Mouse (Mus musculus) megakaryocyte, embryonic 14.5 days (primary cell): ENCODE measurements around the gene Tgfa. TPM values are rescaled to one million over a fixed set of nuclear protein-coding genes. Genes with fewer than 3 reads are reported as not detected.

ENCODE experiments used
- H3K27me3 ChIP-seq: replicated peaks from 2 replicates; pipeline ENCODE3; 2012; ENCODE audit warnings: inconsistent platforms
- H3K36me3 ChIP-seq: replicated peaks from 2 replicates; pipeline ENCODE3; 2012; ENCODE audit warnings: low read length, inconsistent platforms, mixed read lengths
- H3K4me1 ChIP-seq: 2 replicates; pipeline ENCODE4 v1.6.1; 2012; ENCODE audit warnings: inconsistent platforms
- H3K4me3 ChIP-seq: replicated peaks from 2 replicates; pipeline ENCODE3; 2012; ENCODE audit warnings: moderate library complexity, mild to moderate bottlenecking, inconsistent platforms
- H3K9me3 ChIP-seq: 2 replicates; pipeline ENCODE4 v1.6.1; 2012; ENCODE audit warnings: inconsistent platforms
- FLI1 ChIP-seq: IDR thresholded peaks from 2 replicates; pipeline ENCODE4 v1.6.1; 2012; ENCODE audit warnings: low read length, inconsistent platforms, mixed read lengths
- GATA1 ChIP-seq: IDR thresholded peaks from 3 replicates; pipeline ENCODE4 v1.6.1; 2012; ENCODE audit warnings: mixed read lengths, low read length, inconsistent platforms, borderline replicate concordance
- polyA plus RNA-seq: library from polyadenylated mRNA; stranded (reverse); fragments of >175 nt; gene quantifications from 2 replicates; pipeline ENCODE4 v1.2.3, GENCODE M21; 2012; ENCODE audit warnings: low replicate concordance; ENCODE audit not compliant: insufficient read depth

Tgfa gene
- polyA plus RNA-seq, 1 experiment: not detected

DNA sequence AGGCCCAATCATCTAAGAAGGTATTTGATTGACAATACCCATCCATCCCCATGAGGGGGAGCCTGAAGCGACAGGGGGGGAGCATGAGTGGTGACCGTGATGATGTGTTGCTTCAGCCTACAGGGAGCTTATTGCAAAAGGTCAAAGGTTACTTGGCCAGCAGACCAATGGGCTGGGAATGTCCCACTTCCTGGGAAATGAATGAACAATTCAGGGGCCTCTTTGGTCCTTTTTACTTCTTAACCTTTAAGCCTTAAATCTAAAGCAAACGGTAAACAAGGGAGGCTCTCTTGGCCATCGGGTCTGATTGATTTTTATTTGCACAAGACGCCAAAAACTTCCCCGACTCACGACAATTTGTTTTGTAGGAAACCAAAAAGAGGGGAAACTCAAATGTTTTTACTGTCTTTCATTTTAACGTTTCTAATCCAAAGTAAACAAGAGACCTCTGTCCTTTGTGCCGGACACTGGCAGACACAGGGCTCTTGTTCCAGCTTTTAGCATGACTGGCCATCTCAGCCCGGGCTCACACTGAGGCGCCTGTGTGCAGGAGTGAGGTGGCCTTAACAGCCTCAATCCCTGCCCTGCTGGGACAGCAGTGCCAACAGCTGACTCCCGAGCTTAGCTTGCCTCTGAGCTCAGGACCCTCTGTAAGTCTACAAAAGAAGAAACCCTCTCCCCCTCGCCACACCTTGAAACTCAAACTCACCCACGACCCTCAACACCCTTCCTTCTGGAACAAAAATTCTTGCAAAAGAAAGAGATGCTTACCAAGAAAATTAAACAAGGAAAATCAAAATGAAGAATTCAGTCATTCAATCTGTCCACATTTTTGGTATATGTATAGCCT is 8.7 kb upstream of the Tgfa start:
- Histone ChIP-seq H3K27me3 (peaks cover 65% of the 10 kb centered on the region), H3K4me1 (no peaks in the 10 kb centered on the region; the same call in 1 of the 2 replicates), H3K4me3 (no peak overlapping the region), H3K36me3 (no peaks in the 10 kb centered on the region), H3K9me3 (peaks cover 5% of the 10 kb centered on the region)
- no peak for TF ChIP-seq FLI1
- no peak for TF ChIP-seq GATA1

GRCm38 (mm10) chr6:86188741-86189480 is 6.1 kb upstream of the Tgfa start:
- H3K9me3 ChIP-seq: peaks cover 7% of the 10 kb centered on the region
- peaks cover 72% of the 10 kb centered on the region for H3K27me3 ChIP-seq
- H3K4me1 ChIP-seq: no peaks in the 10 kb centered on the region
- no peak for TF ChIP-seq FLI1
- no peak for TF ChIP-seq GATA1
- no peak overlapping the region for H3K4me3 ChIP-seq
- no peaks in the 10 kb centered on the region for H3K36me3 ChIP-seq

DNA sequence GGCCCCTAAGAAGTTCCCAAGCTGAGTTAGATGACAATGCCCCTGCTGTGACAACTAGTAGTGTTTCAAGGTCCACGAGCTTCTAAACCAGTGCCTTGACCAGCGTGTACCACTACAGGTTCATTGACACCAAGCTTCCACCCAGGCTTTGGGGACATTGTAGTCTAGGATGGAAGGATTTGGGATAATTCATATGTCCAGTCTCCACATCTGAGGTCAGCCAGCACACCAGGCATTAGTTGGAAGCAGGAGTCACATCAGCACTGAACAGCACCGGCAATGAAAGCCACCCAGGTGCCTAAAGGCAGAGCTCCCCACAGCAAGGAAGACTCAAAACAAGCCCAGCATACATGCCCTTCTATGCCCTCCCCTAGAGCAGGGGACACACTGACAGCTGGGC is 4.4 kb upstream of the Tgfa start:
- H3K4me3 ChIP-seq: no peak overlapping the region
- TF ChIP-seq GATA1 (no peak), FLI1 (no peak)
- H3K9me3 ChIP-seq: peaks cover 7% of the 10 kb centered on the region
- peaks cover 74% of the 10 kb centered on the region for H3K27me3 ChIP-seq
- H3K36me3 ChIP-seq: no peaks in the 10 kb centered on the region
- H3K4me1 ChIP-seq: peaks cover 15% of the 10 kb centered on the region

DNA sequence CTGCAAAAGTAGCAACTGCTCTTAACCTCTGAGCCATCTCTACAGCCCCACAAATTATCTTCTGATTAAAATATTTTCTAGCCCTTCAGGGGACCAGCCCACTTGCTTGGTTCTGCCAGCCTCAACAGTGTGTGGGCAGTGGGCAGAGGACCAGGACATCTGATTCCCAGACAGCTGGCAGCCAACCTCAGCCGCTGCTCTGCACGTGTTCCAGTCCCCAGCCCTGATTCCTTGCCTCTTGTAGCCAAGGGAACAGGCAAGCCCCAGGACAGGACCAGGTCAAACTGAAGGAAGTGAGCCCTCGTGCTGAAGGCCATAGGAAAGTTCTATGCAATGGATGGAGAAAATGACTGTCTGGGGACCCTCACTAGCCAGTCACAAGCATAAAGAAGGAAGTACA is 2.0 kb upstream of the Tgfa start:
- H3K36me3 ChIP-seq: no peaks in the 10 kb centered on the region
- TF ChIP-seq FLI1 (no peak), GATA1 (no peak)
- peaks cover 20% of the 10 kb centered on the region for H3K4me1 ChIP-seq
- H3K4me3 ChIP-seq: no peak overlapping the region
- H3K27me3 ChIP-seq: peaks cover 87% of the 10 kb centered on the region
- peaks cover 2% of the 10 kb centered on the region; the same call in 1 of the 2 replicates for H3K9me3 ChIP-seq

DNA sequence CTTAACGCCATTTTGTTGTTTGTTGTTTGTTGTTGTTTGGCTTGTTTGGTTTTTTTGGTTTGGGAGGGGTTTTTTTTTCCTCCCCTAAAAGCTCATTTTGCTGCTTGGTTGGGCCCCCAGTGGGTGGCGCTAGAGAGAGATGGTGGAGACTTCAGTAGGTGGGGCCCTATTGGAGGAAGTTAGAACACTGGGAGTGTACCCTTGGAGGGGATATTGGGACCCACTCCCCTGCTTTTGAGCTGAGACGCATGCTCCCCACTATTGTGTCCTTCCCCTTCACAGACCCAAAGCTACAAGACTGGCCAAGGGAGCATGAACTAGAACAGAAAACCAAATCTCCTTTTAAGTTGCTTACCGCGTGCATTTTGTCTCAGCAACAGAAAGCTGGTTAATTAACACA is 1.1 kb upstream of the Tgfa start:
- TF ChIP-seq FLI1 (no peak), GATA1 (no peak)
- no peak overlapping the region for H3K4me3 ChIP-seq
- peaks cover 89% of the 10 kb centered on the region for H3K27me3 ChIP-seq
- H3K9me3 ChIP-seq: 0 out of 2 replicates have a peak, but pooled peaks cover 2% of the 10 kb centered on the region
- no peaks in the 10 kb centered on the region for H3K36me3 ChIP-seq
- H3K4me1 ChIP-seq: peaks cover 20% of the 10 kb centered on the region

GRCm38 (mm10) chr6:86196034-86196433 is 1.0 kb downstream of the Tgfa start:
- peaks cover 87% of the 10 kb centered on the region for H3K27me3 ChIP-seq
- H3K4me1 ChIP-seq: peaks cover 20% of the 10 kb centered on the region
- H3K36me3 ChIP-seq: no peaks in the 10 kb centered on the region
- H3K4me3 ChIP-seq: no peak overlapping the region
- TF ChIP-seq FLI1: no peak
- no peak for TF ChIP-seq GATA1
- 0 out of 2 replicates have a peak, but pooled peaks cover 2% of the 10 kb centered on the region for H3K9me3 ChIP-seq

- TF ChIP-seq GATA1: no peak
- no peak for TF ChIP-seq FLI1
- peaks cover 20% of the 10 kb centered on the region for H3K4me1 ChIP-seq
- H3K4me3 ChIP-seq: no peak overlapping the region
- 0 out of 2 replicates have a peak, but pooled peaks cover 2% of the 10 kb centered on the region for H3K9me3 ChIP-seq
- peaks cover 78% of the 10 kb centered on the region for H3K27me3 ChIP-seq
- H3K36me3 ChIP-seq: no peaks in the 10 kb centered on the region
Measured at GRCm38 (mm10) chr6:86197150-86197862, 2.3 kb downstream of the Tgfa start.

GRCm38 (mm10) chr6:86200934-86201333 is 5.9 kb downstream of the Tgfa start:
- peaks cover 2% of the 10 kb centered on the region; the same call in 1 of the 2 replicates for H3K4me1 ChIP-seq
- H3K4me3 ChIP-seq: no peak overlapping the region
- TF ChIP-seq GATA1 (no peak), FLI1 (no peak)
- peaks cover 52% of the 10 kb centered on the region for H3K27me3 ChIP-seq
- H3K9me3 ChIP-seq: peaks cover 12% of the 10 kb centered on the region
- H3K36me3 ChIP-seq: no peaks in the 10 kb centered on the region

DNA sequence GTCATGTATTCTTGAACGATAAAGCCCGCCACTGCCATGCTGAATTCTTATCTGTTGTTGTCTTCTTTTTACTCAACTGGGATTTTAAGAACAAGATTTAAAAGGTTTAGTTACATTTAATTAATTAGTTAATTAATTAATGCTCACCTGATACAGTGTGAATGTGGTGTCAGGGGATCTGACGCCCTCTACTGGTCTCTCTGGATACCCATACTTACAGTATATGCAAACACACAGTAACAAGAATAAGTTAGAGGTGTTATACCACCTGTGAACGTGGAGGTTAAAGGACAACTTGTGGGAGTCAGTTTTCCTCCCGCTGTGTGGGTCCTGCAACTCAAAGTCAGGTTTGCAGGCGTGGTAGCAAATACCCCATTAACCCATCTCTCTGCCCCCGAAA is 8.1 kb downstream of the Tgfa start:
- Histone ChIP-seq H3K4me1 (no peaks in the 10 kb centered on the region), H3K4me3 (no peak overlapping the region), H3K36me3 (no peaks in the 10 kb centered on the region), H3K27me3 (peaks cover 41% of the 10 kb centered on the region), H3K9me3 (peaks cover 12% of the 10 kb centered on the region)
- TF ChIP-seq GATA1 (no peak), FLI1 (no peak)
